Mouse (Mus musculus) embryonic fibroblast, embryonic 13.5 days (primary cell): ENCODE results near the gene Arl3. TPM values are rescaled to one million over a fixed set of nuclear protein-coding genes. Genes with fewer than 3 reads are reported as not detected.

ENCODE experiments used
- H3K27ac ChIP-seq: 2 replicates; pipeline ENCODE4 v1.5.1; 2012; ENCODE audit warnings: low read length, control low read depth, inconsistent platforms; ENCODE audit not compliant: insufficient read depth
- H3K4me1 ChIP-seq: 2 replicates; pipeline ENCODE4 v1.6.1; 2011; ENCODE audit warnings: low read length; ENCODE audit not compliant: control insufficient read depth, insufficient read depth
- H3K4me3 ChIP-seq: 2 replicates; pipeline ENCODE4 v1.5.1; 2011; ENCODE audit warnings: mild to moderate bottlenecking, control low read depth, low read length; ENCODE audit not compliant: insufficient read depth
- CTCF ChIP-seq: IDR thresholded peaks from 2 replicates; pipeline ENCODE4 v1.5.1; 2011; ENCODE audit warnings: mild to moderate bottlenecking, control low read depth, low read length, moderate library complexity, borderline replicate concordance; ENCODE audit not compliant: insufficient read depth
- POLR2A ChIP-seq: IDR thresholded peaks from 2 replicates; pipeline ENCODE4 v1.6.1; 2011; ENCODE audit warnings: low read depth, mild to moderate bottlenecking, control low read depth, low read length, moderate library complexity
- polyA plus RNA-seq: library from polyadenylated mRNA; stranded (reverse); fragments of >200 nt; gene quantifications from 2 replicates; pipeline ENCODE4 v1.2.4, GENCODE M21; 2011; ENCODE audit warnings: low read depth; ENCODE audit not compliant: missing spikeins, insufficient read length

Arl3 gene
- polyA plus RNA-seq, 1 experiment = 83.5 TPM

DNA sequence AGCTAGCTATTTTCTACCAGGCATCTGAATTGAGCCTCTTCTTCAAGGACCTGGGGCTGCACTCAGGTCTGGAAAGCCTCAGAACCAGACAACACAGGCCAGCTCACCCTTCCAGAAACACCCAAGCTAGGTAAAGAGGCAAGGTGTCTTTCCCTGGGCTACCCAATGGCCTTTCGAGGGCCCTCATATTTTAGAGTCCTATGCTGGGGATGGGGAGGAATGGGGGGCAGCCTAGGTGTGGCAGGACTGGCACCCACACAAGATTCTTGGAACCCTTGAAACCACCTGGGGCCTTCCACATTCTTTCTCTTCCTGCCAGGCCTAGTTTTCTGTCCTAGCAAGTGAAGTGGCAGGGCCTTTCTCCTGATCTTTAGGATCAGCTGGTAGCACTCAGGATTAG, 83.5 kb downstream of the Arl3 start:
- TF ChIP-seq POLR2A (no peak), CTCF (no peak)
- H3K4me3 ChIP-seq = no peak overlapping the region
- H3K27ac ChIP-seq = peak overlapping the region; percentile 93
- H3K4me1 ChIP-seq = peaks cover 27% of the 10 kb centered on the region

- Histone ChIP-seq H3K4me3 (no peak overlapping the region), H3K27ac (no peak overlapping the region), H3K4me1 (peaks cover 41% of the 10 kb centered on the region)
- TF ChIP-seq CTCF (no peak), POLR2A (no peak)
Observed at GRCm38 (mm10) chr19:46486709-46487108, 86.3 kb downstream of the Arl3 start.

DNA sequence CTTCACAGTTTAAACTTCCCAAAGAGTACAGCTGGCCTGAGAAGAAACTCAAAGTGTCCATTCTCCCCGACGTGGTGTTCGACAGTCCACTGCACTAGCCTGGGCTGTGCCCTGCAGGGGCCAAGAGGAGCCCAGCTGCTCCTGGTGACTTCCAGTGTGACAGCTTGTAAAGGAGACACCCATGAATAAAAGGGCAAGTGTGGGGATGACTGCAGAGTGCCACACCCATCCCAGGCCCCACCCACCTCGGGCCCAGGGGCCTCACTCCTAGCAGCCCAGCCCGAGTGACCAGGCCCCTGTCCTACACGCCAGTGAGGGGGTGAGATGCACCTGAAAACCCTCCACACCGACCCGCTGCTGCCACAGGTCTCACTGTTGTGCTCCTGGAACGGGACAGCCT, 87.2 kb downstream of the Arl3 start:
- H3K4me3 ChIP-seq = no peak overlapping the region
- peaks cover 41% of the 10 kb centered on the region for H3K4me1 ChIP-seq
- H3K27ac ChIP-seq = no peak overlapping the region
- TF ChIP-seq CTCF (no peak), POLR2A (no peak)

DNA sequence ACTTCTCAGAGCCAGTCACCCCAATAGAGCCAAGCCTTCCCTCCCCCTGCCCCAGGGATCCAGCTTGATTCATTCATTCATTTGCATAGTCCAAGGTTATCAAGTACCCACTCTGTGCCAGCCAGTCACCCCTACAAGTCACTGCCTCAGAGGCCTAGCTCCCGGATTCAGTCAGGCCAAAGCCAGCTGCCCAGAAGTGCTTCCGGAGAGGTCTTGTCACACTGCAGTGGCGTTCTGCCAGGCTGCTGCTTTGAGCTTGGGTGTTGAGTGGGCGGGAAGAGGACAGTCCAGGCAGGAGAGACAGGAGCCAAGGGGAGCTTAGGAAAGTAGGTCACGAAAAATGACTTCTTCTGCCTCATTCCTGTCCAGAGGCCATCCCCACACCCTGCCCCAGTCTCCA, 88.5 kb downstream of the Arl3 start:
- H3K4me1 ChIP-seq = peaks cover 42% of the 10 kb centered on the region
- no peak overlapping the region for H3K4me3 ChIP-seq
- H3K27ac ChIP-seq = peak overlapping the region; percentile 7
- TF ChIP-seq CTCF (no peak), POLR2A (no peak)

GRCm38 (mm10) chr19:46483701-46484328, 89.2 kb downstream of the Arl3 start:
- Histone ChIP-seq H3K4me3 (no peak overlapping the region), H3K27ac (peak overlapping the region; percentile 28), H3K4me1 (peaks cover 41% of the 10 kb centered on the region)
- TF ChIP-seq CTCF = no peak
- TF ChIP-seq POLR2A = no peak

GRCm38 (mm10) chr19:46482896-46483516, 90.0 kb downstream of the Arl3 start:
- peaks cover 40% of the 10 kb centered on the region for H3K4me1 ChIP-seq

DNA sequence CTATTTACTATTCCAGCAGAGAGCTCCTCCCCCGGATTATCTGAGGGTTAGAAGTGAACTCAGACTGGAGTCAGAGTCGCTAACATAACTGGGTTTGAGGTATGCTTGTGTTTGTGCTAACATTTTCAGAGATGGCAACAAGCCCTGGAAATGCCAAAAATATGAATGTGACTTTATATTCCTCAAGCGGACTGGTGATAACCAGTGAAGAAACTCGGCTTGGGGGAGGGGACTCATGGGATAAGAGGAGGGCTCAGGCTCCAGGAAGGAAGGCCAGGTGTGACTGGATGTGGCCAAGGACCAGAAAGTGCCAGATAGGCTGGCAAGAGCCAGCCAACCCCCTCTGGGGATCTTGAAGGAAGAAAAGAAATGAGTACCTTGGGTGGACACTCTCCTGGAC, 91.2 kb downstream of the Arl3 start:
- Histone ChIP-seq H3K27ac (0 out of 2 replicates have a peak overlapping the region, but pooled peaks have one; percentile 4), H3K4me1 (peaks cover 32% of the 10 kb centered on the region), H3K4me3 (no peak overlapping the region)
- no peak for TF ChIP-seq CTCF
- TF ChIP-seq POLR2A = no peak

More at GRCm38 (mm10) chr19:46482896-46483516, 90.0 kb downstream of the Arl3 start:
- H3K27ac ChIP-seq = no peak overlapping the region
- H3K4me3 ChIP-seq = no peak overlapping the region
- no peak for TF ChIP-seq POLR2A

- Histone ChIP-seq H3K27ac (0 out of 2 replicates have a peak overlapping the region, but pooled peaks have one; percentile 3), H3K4me3 (no peak overlapping the region), H3K4me1 (peaks cover 32% of the 10 kb centered on the region)
- TF ChIP-seq POLR2A (no peak), CTCF (no peak)
Observed at GRCm38 (mm10) chr19:46481352-46481751, 91.6 kb downstream of the Arl3 start.

Other genes with a start within 250 kb of the Arl3 start
- 1.5 and 2.7 TPM in 2 replicates for gene Psd, start 246.0 kb downstream of the Arl3 start, polyA plus RNA-seq
- gene Fbxl15, start 245.0 kb downstream of the Arl3 start, polyA plus RNA-seq = 3.2 and 3.9 TPM in 2 replicates
- 62.4 and 67.7 TPM in 2 replicates for gene Cuedc2, start 234.5 kb downstream of the Arl3 start, polyA plus RNA-seq
- gene Mfsd13a, start 232.1 kb downstream of the Arl3 start, polyA plus RNA-seq = 1.3 and 1.6 TPM in 2 replicates
- gene 2310034G01Rik, start 222.9 kb downstream of the Arl3 start, polyA plus RNA-seq = 0.48 and 0.51 TPM in 2 replicates
- gene Actr1a, start 177.4 kb downstream of the Arl3 start, polyA plus RNA-seq = 117 and 130 TPM in 2 replicates
- 19.8 and 22.0 TPM in 2 replicates for gene Sufu, start 176.3 kb downstream of the Arl3 start, polyA plus RNA-seq
- 22.1 and 25.9 TPM in 2 replicates for gene Trim8, start 71.5 kb downstream of the Arl3 start, polyA plus RNA-seq
- 7.6 and 8.6 TPM in 2 replicates for gene Sfxn2, start 167 bp upstream of the Arl3 start, polyA plus RNA-seq
- gene Wbp1l, start 25.9 kb upstream of the Arl3 start, polyA plus RNA-seq = 50.6 and 52.9 TPM in 2 replicates
- not detected in 2 replicates for gene Cyp17a1, start 100.0 kb upstream of the Arl3 start, polyA plus RNA-seq
- 10.1 and 13.0 TPM in 2 replicates for gene Borcs7, start 116.7 kb upstream of the Arl3 start, polyA plus RNA-seq
- gene As3mt, start 134.3 kb upstream of the Arl3 start, polyA plus RNA-seq = 5.6 and 10.3 TPM in 2 replicates
- 9.3 and 9.8 TPM in 2 replicates for gene Cnnm2, start 188.4 kb upstream of the Arl3 start, polyA plus RNA-seq